Mouse (Mus musculus): Measurements from ENCODE around the gene 1810043G02Rik. TPM values are rescaled to one million over a fixed set of nuclear protein-coding genes. Genes with fewer than 3 reads are reported as not detected.

1810043G02Rik gene
- total and polyA plus RNA-seq, 2 experiments from 2014 or later = 14.8 to 18.1 TPM

- no peak for TF ChIP-seq CTCF (IDR thresholded peaks at IDR 0.05; ENCODE audit: low read depth)
- TF ChIP-seq EP300 (IDR thresholded peaks at IDR 0.05; ENCODE audit: low read depth) = no peak
- Histone ChIP-seq H3K27ac (ENCODE audit: low read depth) (no peak overlapping the region), H3K9ac (replicated peaks; ENCODE audit: low read depth, low read length) (no peak overlapping the region), H3K36me3 (replicated peaks; ENCODE audit: control insufficient read depth, insufficient read depth, low read length) (no peaks in the 10 kb centered on the region), H3K4me3 (ENCODE audit: low read depth, low read length) (peak overlapping the region; percentile 12; the same call in 1 of the 2 replicates), H3K4me2 (ENCODE audit: low read depth, low read length) (peak overlapping the region; percentile 43), H3K9me3 (replicated peaks; ENCODE audit: control insufficient read depth, low read length) (no peaks in the 10 kb centered on the region), H3K27me3 (ENCODE audit: control insufficient read depth, insufficient read depth, low read length) (peaks cover 31% of the 10 kb centered on the region), H3K4me1 (ENCODE audit: control insufficient read depth, insufficient read depth) (no peaks in the 10 kb centered on the region)
- no peak for ATAC-seq (ENCODE audit: insufficient read depth, low read depth)
- WGBS = 6% methylated on average over 26 of the region's 26 CpGs
- no peak for DNase-seq (ENCODE audit: low spot score)
Measured at GRCm38 (mm10) chr10:77969274-77969972, 8.9 kb upstream of the 1810043G02Rik start.

- H3K27me3 ChIP-seq (ENCODE audit: control insufficient read depth, insufficient read depth, low read length) = peaks cover 31% of the 10 kb centered on the region
- no peak overlapping the region for H3K27ac ChIP-seq (ENCODE audit: low read depth)
- H3K4me2 ChIP-seq (ENCODE audit: low read depth, low read length) = peak overlapping the region; percentile 43
- no peak overlapping the region for H3K9ac ChIP-seq (replicated peaks; ENCODE audit: low read depth, low read length)
- peak overlapping the region; percentile 12; the same call in 1 of the 2 replicates for H3K4me3 ChIP-seq (ENCODE audit: low read depth, low read length)
- ATAC-seq (ENCODE audit: insufficient read depth, low read depth) = no peak
- no peaks in the 10 kb centered on the region for H3K9me3 ChIP-seq (replicated peaks; ENCODE audit: control insufficient read depth, low read length)
- TF ChIP-seq EP300 (IDR thresholded peaks at IDR 0.05; ENCODE audit: low read depth) (no peak), CTCF (IDR thresholded peaks at IDR 0.05; ENCODE audit: low read depth) (no peak)
- no peak for DNase-seq (ENCODE audit: low spot score)
- no peaks in the 10 kb centered on the region for H3K4me1 ChIP-seq (ENCODE audit: control insufficient read depth, insufficient read depth)
- 11% methylated on average over 8 of the region's 8 CpGs for WGBS
- no peaks in the 10 kb centered on the region for H3K36me3 ChIP-seq (replicated peaks; ENCODE audit: control insufficient read depth, insufficient read depth, low read length)
Measured at GRCm38 (mm10) chr10:77969973-77970325, 8.4 kb upstream of the 1810043G02Rik start.

GRCm38 (mm10) chr10:77970481-77970880 lies 7.8 kb upstream of the 1810043G02Rik start, which contains the start of gene Trpm2:
Trpm2 (minus strand) TSS chr10:77970563.
- WGBS = 65% methylated on average over 6 of the region's 6 CpGs
- Histone ChIP-seq H3K4me3 (ENCODE audit: low read depth, low read length) (peak within 1 kb of the TSS; percentile 12; the same call in 1 of the 2 replicates), H3K4me2 (ENCODE audit: low read depth, low read length) (peak within 1 kb of the TSS; percentile 43), H3K27me3 (ENCODE audit: control insufficient read depth, insufficient read depth, low read length) (peaks cover 31% of the 10 kb centered on the region), H3K36me3 (replicated peaks; ENCODE audit: control insufficient read depth, insufficient read depth, low read length) (no peaks in the 10 kb centered on the region), H3K9me3 (replicated peaks; ENCODE audit: control insufficient read depth, low read length) (no peaks in the 10 kb centered on the region), H3K4me1 (ENCODE audit: control insufficient read depth, insufficient read depth) (no peaks in the 10 kb centered on the region), H3K9ac (replicated peaks; ENCODE audit: low read depth, low read length) (no peak within 1 kb of the TSS), H3K27ac (ENCODE audit: low read depth) (no peak within 1 kb of the TSS)
- DNase-seq (ENCODE audit: low spot score) (no peak), ATAC-seq (ENCODE audit: insufficient read depth, low read depth) (no peak)
- TF ChIP-seq CTCF (IDR thresholded peaks at IDR 0.05; ENCODE audit: low read depth) (no peak), EP300 (IDR thresholded peaks at IDR 0.05; ENCODE audit: low read depth) (no peak)

GRCm38 (mm10) chr10:77971191-77971590 lies 7.1 kb upstream of the 1810043G02Rik start:
- peaks cover 31% of the 10 kb centered on the region for H3K27me3 ChIP-seq (ENCODE audit: control insufficient read depth, insufficient read depth, low read length)
- DNase-seq (ENCODE audit: low spot score) = no peak
- whole genome bisulfite sequencing = 83% methylated on average over 10 of the region's 10 CpGs
- H3K27ac ChIP-seq (ENCODE audit: low read depth) = no peak overlapping the region
- no peaks in the 10 kb centered on the region for H3K36me3 ChIP-seq (replicated peaks; ENCODE audit: control insufficient read depth, insufficient read depth, low read length)
- no peaks in the 10 kb centered on the region for H3K9me3 ChIP-seq (replicated peaks; ENCODE audit: control insufficient read depth, low read length)
- no peaks in the 10 kb centered on the region for H3K4me1 ChIP-seq (ENCODE audit: control insufficient read depth, insufficient read depth)
- no peak overlapping the region for H3K4me2 ChIP-seq (ENCODE audit: low read depth, low read length)
- ATAC-seq (ENCODE audit: insufficient read depth, low read depth) = no peak
- TF ChIP-seq EP300 (IDR thresholded peaks at IDR 0.05; ENCODE audit: low read depth) = no peak
- TF ChIP-seq CTCF (IDR thresholded peaks at IDR 0.05; ENCODE audit: low read depth) = no peak
- no peak overlapping the region for H3K9ac ChIP-seq (replicated peaks; ENCODE audit: low read depth, low read length)
- H3K4me3 ChIP-seq (ENCODE audit: low read depth, low read length) = no peak overlapping the region

GRCm38 (mm10) chr10:77971709-77972553 lies 6.4 kb upstream of the 1810043G02Rik start:
- H3K27ac ChIP-seq (ENCODE audit: low read depth) = no peak overlapping the region
- H3K9me3 ChIP-seq (replicated peaks; ENCODE audit: control insufficient read depth, low read length) = no peaks in the 10 kb centered on the region
- H3K4me3 ChIP-seq (ENCODE audit: low read depth, low read length) = no peak overlapping the region
- H3K27me3 ChIP-seq (ENCODE audit: control insufficient read depth, insufficient read depth, low read length) = peaks cover 31% of the 10 kb centered on the region
- TF ChIP-seq CTCF (IDR thresholded peaks at IDR 0.05; ENCODE audit: low read depth) (no peak), EP300 (IDR thresholded peaks at IDR 0.05; ENCODE audit: low read depth) (no peak)
- no peak overlapping the region for H3K4me2 ChIP-seq (ENCODE audit: low read depth, low read length)
- H3K4me1 ChIP-seq (ENCODE audit: control insufficient read depth, insufficient read depth) = no peaks in the 10 kb centered on the region
- no peaks in the 10 kb centered on the region for H3K36me3 ChIP-seq (replicated peaks; ENCODE audit: control insufficient read depth, insufficient read depth, low read length)
- no peak for DNase-seq (ENCODE audit: low spot score)
- no peak for ATAC-seq (ENCODE audit: insufficient read depth, low read depth)
- whole genome bisulfite sequencing = 58% methylated on average over 17 of the region's 17 CpGs
- H3K9ac ChIP-seq (replicated peaks; ENCODE audit: low read depth, low read length) = no peak overlapping the region
